Mouse (Mus musculus) hindbrain, embryonic 12.5 days (tissue): Measurements from ENCODE around the gene Defb35. TPM values are rescaled to one million over a fixed set of nuclear protein-coding genes. Genes with fewer than 3 reads are reported as not detected.

ENCODE experiments used
- ATAC-seq: fragments of 200-750 bp; cut with Nextera tagmentation; 2 replicates; pipeline ENCODE4 v1.8.0; 2017; ENCODE audit warnings: moderate TSS enrichment; ENCODE audit not compliant: low FRiP score
- H3K27ac ChIP-seq: fragments of 300-500 bp; sonication (generic); 2 replicates; pipeline ENCODE4 v1.5.1; 2016; ENCODE audit warnings: mild to moderate bottlenecking
- H3K27me3 ChIP-seq: fragments of 300-500 bp; sonication (generic); 2 replicates; pipeline ENCODE4 v1.6.1; 2016; ENCODE audit warnings: mild to moderate bottlenecking
- H3K36me3 ChIP-seq: fragments of 300-500 bp; sonication (generic); 2 replicates; pipeline ENCODE4 v1.6.1; 2016; ENCODE audit warnings: mild to moderate bottlenecking
- H3K4me1 ChIP-seq: fragments of 300-500 bp; sonication (generic); 2 replicates; pipeline ENCODE4 v1.6.1; 2016
- H3K4me2 ChIP-seq: fragments of 300-500 bp; sonication (generic); replicated peaks from 2 replicates; pipeline ENCODE4 v1.6.1; 2016; ENCODE audit warnings: mild to moderate bottlenecking
- H3K4me3 ChIP-seq: fragments of 300-500 bp; sonication (generic); 2 replicates; pipeline ENCODE4 v1.5.1; 2016; ENCODE audit warnings: mild to moderate bottlenecking
- H3K9ac ChIP-seq: fragments of 300-500 bp; sonication (generic); 2 replicates; pipeline ENCODE4 v1.6.1; 2016; ENCODE audit warnings: mild to moderate bottlenecking, moderate library complexity
- H3K9me3 ChIP-seq: fragments of 300-500 bp; sonication (generic); replicated peaks from 2 replicates; pipeline ENCODE4 v1.6.1; 2016; ENCODE audit warnings: mild to moderate bottlenecking
- WGBS: fragments of 180-500 bp; shearing (Covaris S2); methylation state at CpG from one replicate; pipeline ENCODE4 v1.1.7; 2016; 5-methylcytosine and 5-hydroxymethylcytosine counted together
- polyA plus RNA-seq: library from polyadenylated mRNA; unstranded; fragments of >200 nt; fragmentation: Nextera tagmentation; extraction: Ambion mirVana; gene quantifications from 2 replicates; pipeline ENCODE4 v1.2.1, GENCODE M21; 2016

Gene Defb35
- polyA plus RNA-seq, 1 experiment from 2014 or later = not detected

DNA sequence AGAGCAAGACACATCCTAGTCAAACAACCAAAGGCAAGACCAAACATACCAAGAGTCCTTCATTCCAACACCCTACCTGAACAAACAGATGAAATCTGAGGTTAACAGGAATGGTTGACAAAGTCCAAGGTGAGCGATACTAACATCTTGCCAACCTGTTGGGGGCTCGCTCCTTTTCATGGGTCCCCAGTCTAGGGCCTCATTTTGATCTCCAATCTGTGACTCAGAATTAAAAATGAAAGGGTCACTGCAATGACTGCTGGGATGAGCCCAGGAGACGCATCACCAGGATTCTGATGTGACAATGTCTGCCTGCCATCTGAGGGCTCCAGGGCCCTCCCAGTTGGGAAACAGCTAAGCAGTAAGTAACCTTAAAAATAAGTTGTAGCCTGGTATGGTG is 31.3 kb downstream of the Defb35 start, which contains the start of gene Ccdc70:
Gene Ccdc70, plus strand, starts transcription at position 301 of the 400 bp plus-strand sequence.
- no peak for ATAC-seq
- H3K4me3 ChIP-seq = no peak within 1 kb of the TSS
- H3K9me3 ChIP-seq = no peaks in the 10 kb centered on the region
- no peaks in the 10 kb centered on the region for H3K4me1 ChIP-seq
- 90% methylated on average over 3 of the region's 3 CpGs for WGBS
- H3K27me3 ChIP-seq = no peaks in the 10 kb centered on the region
- no peaks in the 10 kb centered on the region for H3K36me3 ChIP-seq
- H3K4me2 ChIP-seq = no peak within 1 kb of the TSS
- no peak within 1 kb of the TSS for H3K9ac ChIP-seq
- H3K27ac ChIP-seq = no peak within 1 kb of the TSS

DNA sequence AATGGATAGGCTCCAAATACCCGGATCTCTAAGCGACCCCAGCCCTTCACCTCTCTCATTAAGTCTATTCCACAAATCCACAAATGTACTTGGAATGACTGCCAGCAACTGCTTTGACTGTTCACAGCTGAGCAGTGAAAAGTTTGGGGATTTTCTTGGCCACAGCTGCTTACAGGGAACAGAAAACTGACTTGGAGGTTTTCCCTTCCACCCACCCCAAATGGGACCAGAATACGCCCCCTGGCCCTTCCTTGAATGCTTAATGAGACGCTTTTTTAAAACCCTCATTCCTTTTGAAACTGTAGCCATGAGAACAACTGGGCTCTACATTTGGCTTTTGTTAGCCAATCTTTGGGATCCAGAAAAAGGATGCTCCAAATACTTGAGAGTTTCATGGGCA is 40.0 kb downstream of the Defb35 start:
- Histone ChIP-seq H3K4me3 (no peak overlapping the region), H3K27me3 (no peaks in the 10 kb centered on the region), H3K4me2 (no peak overlapping the region), H3K36me3 (no peaks in the 10 kb centered on the region), H3K9ac (no peak overlapping the region), H3K9me3 (no peaks in the 10 kb centered on the region), H3K27ac (no peak overlapping the region), H3K4me1 (no peaks in the 10 kb centered on the region)
- ATAC-seq = no peak
- WGBS = 65% methylated on average over 4 of the region's 4 CpGs

DNA sequence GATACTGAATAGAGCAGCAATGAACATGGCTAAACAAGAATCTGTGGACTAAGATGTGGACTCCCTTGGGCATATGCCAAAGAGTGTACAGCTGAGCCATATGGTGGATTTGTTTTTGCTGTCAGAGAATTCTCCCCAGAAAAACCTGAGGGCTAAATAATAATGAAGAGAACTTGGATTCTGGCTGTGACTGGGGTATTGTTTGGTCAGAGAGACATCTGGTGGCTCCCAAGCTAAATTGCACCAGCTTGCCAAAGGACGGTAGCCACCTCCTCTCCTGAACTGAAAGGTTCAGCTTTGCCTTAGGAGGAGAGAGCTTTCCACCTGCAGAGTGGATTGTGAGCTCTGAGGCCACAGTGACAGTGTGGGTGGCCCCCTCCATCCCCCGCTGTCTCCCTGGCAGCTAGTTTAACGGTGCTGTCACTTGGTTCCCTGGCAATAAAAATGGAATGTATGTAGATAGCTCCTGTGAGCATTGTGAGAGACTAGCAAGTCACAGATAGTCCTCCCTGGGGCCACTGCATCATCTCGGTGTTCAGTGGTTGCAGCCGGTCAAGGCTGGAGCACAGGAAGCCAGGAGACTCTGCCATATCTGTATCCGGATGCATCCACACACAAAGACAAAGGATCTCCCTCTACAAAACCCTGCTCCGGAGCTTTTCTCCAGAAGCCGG is 43.6 kb downstream of the Defb35 start:
- Histone ChIP-seq H3K36me3 (no peaks in the 10 kb centered on the region), H3K9ac (no peak overlapping the region), H3K27ac (no peak overlapping the region), H3K4me2 (no peak overlapping the region), H3K4me3 (no peak overlapping the region), H3K4me1 (no peaks in the 10 kb centered on the region), H3K9me3 (no peaks in the 10 kb centered on the region), H3K27me3 (no peaks in the 10 kb centered on the region)
- ATAC-seq = peak; percentile 66
- WGBS = 59% methylated on average over 8 of the region's 8 CpGs

Other genes with a start within 250 kb of the Defb35 start
- not detected in 2 replicates for gene AY761184, start 234.7 kb upstream of the Defb35 start, polyA plus RNA-seq
- not detected in 2 replicates for gene Defa24, start 203.9 kb upstream of the Defb35 start, polyA plus RNA-seq
- gene Defb50, start 114.8 kb upstream of the Defb35 start, polyA plus RNA-seq = not detected in 2 replicates
- gene Defb2, start 98.4 kb upstream of the Defb35 start, polyA plus RNA-seq = not detected in 2 replicates
- gene Defb10, start 79.5 kb upstream of the Defb35 start, polyA plus RNA-seq = 1.1 TPM in 1 of 2 replicates, not detected in the other
- gene Defb9, start 52.9 kb upstream of the Defb35 start, polyA plus RNA-seq = 1.3 and 1.5 TPM in 2 replicates
- gene Defb11, start 31.9 kb upstream of the Defb35 start, polyA plus RNA-seq = 14.2 and 14.9 TPM in 2 replicates
- gene Defb15, start 5.6 kb upstream of the Defb35 start, polyA plus RNA-seq = not detected in 2 replicates
- gene Defb13, start 8.4 kb downstream of the Defb35 start, polyA plus RNA-seq = not detected in 2 replicates
- not detected in 2 replicates for gene Fam90a1a, start 20.4 kb downstream of the Defb35 start, polyA plus RNA-seq
- not detected in 2 replicates for gene Ccdc70, start 31.4 kb downstream of the Defb35 start, polyA plus RNA-seq
- 1.7 and 1.9 TPM in 2 replicates for gene Atp7b, start 122.0 kb downstream of the Defb35 start, polyA plus RNA-seq
- gene Alg11, start 122.4 kb downstream of the Defb35 start, polyA plus RNA-seq = 32.3 and 38.0 TPM in 2 replicates
- 0.52 and 1.2 TPM in 2 replicates for gene Nek5, start 186.7 kb downstream of the Defb35 start, polyA plus RNA-seq
- 9.8 and 10.0 TPM in 2 replicates for gene Nek3, start 228.1 kb downstream of the Defb35 start, polyA plus RNA-seq
- gene Ckap2, start 247.5 kb downstream of the Defb35 start, polyA plus RNA-seq = 37.0 and 39.8 TPM in 2 replicates